8 mouse cellular contexts compared by ENCODE assay signal in the genomic region with DNA sequence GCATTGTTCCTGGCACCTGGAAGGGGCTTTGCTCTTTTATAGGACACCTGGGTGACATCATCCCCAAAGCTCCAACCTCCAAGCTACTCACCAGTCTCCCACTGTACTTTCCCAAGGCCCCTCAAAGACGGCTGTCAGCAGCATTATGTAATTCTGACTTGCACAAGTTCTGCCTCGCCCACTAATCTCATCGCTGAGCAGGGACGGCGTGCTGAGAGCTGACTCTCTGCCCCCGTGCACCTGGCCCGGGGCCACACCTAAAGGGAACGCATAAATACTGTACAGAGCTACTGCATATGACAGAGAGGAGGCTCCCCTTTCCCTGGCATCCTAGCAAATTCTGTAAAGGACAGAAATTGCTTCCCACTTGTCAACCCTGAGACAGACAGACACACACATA. TPM values are rescaled to one million over a fixed set of nuclear protein-coding genes. Genes with fewer than 3 reads are reported as not detected.
DNase-seq lines count a peak whose midpoint lies in the region; ATAC-seq lines count a peak whose summit lies in the region.

No protein-coding gene starts in this region.

- no peaks in the 10 kb centered on the region for H3K27me3 ChIP-seq in kidney, embryonic 16.5 days (ENCODE audit: insufficient read depth, low read length)
- no peaks in the 10 kb centered on the region for H3K27me3 ChIP-seq in embryonic facial prominence, embryonic 14.5 days (replicated peaks; ENCODE audit: control insufficient read depth, insufficient read depth, low read length)
- peaks cover 5% of the 10 kb centered on the region; the same call in 1 of the 2 replicates for H3K27me3 ChIP-seq in heart, embryonic 11.5 days (ENCODE audit: control insufficient read depth, insufficient read depth, low read length)
- peaks cover 19% of the 10 kb centered on the region for H3K27me3 ChIP-seq in limb, embryonic 10.5 days (ENCODE audit: low read depth, poor library complexity, severe bottlenecking)
- H3K27me3 ChIP-seq in midbrain, embryonic 15.5 days (replicated peaks) = no peaks in the 10 kb centered on the region

- H3K4me3 ChIP-seq in kidney, embryonic 16.5 days (ENCODE audit: low read length) = no peak overlapping the region
- no peak overlapping the region for H3K4me3 ChIP-seq in embryonic facial prominence, embryonic 14.5 days (ENCODE audit: low read depth, low read length)
- no peak overlapping the region for H3K4me3 ChIP-seq in heart, embryonic 11.5 days (ENCODE audit: low read depth, low read length)
- H3K4me3 ChIP-seq in limb, embryonic 10.5 days = no peak overlapping the region
- H3K4me3 ChIP-seq in midbrain, embryonic 15.5 days = no peak overlapping the region

- no peak overlapping the region for H3K27ac ChIP-seq in kidney, embryonic 16.5 days (ENCODE audit: low read length)
- H3K27ac ChIP-seq in embryonic facial prominence, embryonic 14.5 days (replicated peaks; ENCODE audit: low read depth, low read length) = no peak overlapping the region
- no peak overlapping the region for H3K27ac ChIP-seq in heart, embryonic 11.5 days (ENCODE audit: low read depth, low read length)
- no peak overlapping the region for H3K27ac ChIP-seq in limb, embryonic 10.5 days
- H3K27ac ChIP-seq in midbrain, embryonic 15.5 days = no peak overlapping the region

- peak; percentile 30 for DNase-seq in kidney, postnatal 10 days
- DNase-seq in adrenal gland, postnatal 14 days = peak; percentile 42
- DNase-seq in embryonic facial prominence, embryonic 14.5 days (ENCODE audit: low spot score) = peak; percentile 75
- peak; percentile 64 for DNase-seq in lung, postnatal 36 days
- no peak for DNase-seq in limb, embryonic 10.5 days (ENCODE audit: low spot score)

- ATAC-seq in kidney, embryonic 16.5 days (ENCODE audit: low FRiP score, low TSS enrichment) = no peak
- ATAC-seq in embryonic facial prominence, embryonic 14.5 days (ENCODE audit: low read depth) = no peak
- no peak for ATAC-seq in heart, embryonic 11.5 days (replicated peaks; ENCODE audit: insufficient number of reproducible peaks, low FRiP score, low TSS enrichment)
- ATAC-seq in midbrain, embryonic 15.5 days (replicated peaks) = no peak

- 73% methylated on average over 8 of the region's 8 CpGs for WGBS in kidney, embryonic 16.5 days
- 59% methylated on average over 8 of the region's 8 CpGs for WGBS in embryonic facial prominence, embryonic 14.5 days
- 80% methylated on average over 8 of the region's 8 CpGs for WGBS in heart, embryonic 11.5 days (ENCODE audit: insufficient replicate concordance)
- WGBS in limb, embryonic 10.5 days = 86% methylated on average over 8 of the region's 8 CpGs
- WGBS in midbrain, embryonic 15.5 days = 62% methylated on average over 8 of the region's 8 CpGs

- no peak overlapping the region for H3K4me2 ChIP-seq in kidney, embryonic 16.5 days (replicated peaks; ENCODE audit: low read depth, low read length)
- no peak overlapping the region for H3K4me2 ChIP-seq in embryonic facial prominence, embryonic 14.5 days (ENCODE audit: low read depth, low read length)
- H3K4me2 ChIP-seq in heart, embryonic 11.5 days = no peak overlapping the region
- H3K4me2 ChIP-seq in midbrain, embryonic 15.5 days = no peak overlapping the region

- no peaks in the 10 kb centered on the region for H3K36me3 ChIP-seq in kidney, embryonic 16.5 days (ENCODE audit: insufficient read depth, low read length)
- no peaks in the 10 kb centered on the region for H3K36me3 ChIP-seq in embryonic facial prominence, embryonic 14.5 days (ENCODE audit: control insufficient read depth, insufficient read depth, low read length)
- H3K36me3 ChIP-seq in heart, embryonic 11.5 days (ENCODE audit: control insufficient read depth, insufficient read depth, low read length) = no peaks in the 10 kb centered on the region
- no peaks in the 10 kb centered on the region for H3K36me3 ChIP-seq in limb, embryonic 10.5 days
- no peaks in the 10 kb centered on the region for H3K36me3 ChIP-seq in midbrain, embryonic 15.5 days (replicated peaks)

- H3K4me1 ChIP-seq in kidney, embryonic 16.5 days (ENCODE audit: insufficient read depth, low read length) = peaks cover 31% of the 10 kb centered on the region
- H3K4me1 ChIP-seq in embryonic facial prominence, embryonic 14.5 days (ENCODE audit: control insufficient read depth, insufficient read depth, low read length) = peaks cover 45% of the 10 kb centered on the region
- H3K4me1 ChIP-seq in heart, embryonic 11.5 days (ENCODE audit: control insufficient read depth, insufficient read depth, low read length) = peaks cover 10% of the 10 kb centered on the region
- peaks cover 53% of the 10 kb centered on the region for H3K4me1 ChIP-seq in limb, embryonic 10.5 days
- peaks cover 23% of the 10 kb centered on the region for H3K4me1 ChIP-seq in midbrain, embryonic 15.5 days

- H3K9me3 ChIP-seq in kidney, embryonic 16.5 days (ENCODE audit: low read length) = no peaks in the 10 kb centered on the region
- H3K9me3 ChIP-seq in embryonic facial prominence, embryonic 14.5 days (ENCODE audit: control insufficient read depth, low read length) = no peaks in the 10 kb centered on the region
- H3K9me3 ChIP-seq in heart, embryonic 11.5 days (replicated peaks; ENCODE audit: control insufficient read depth, low read length) = no peaks in the 10 kb centered on the region
- no peaks in the 10 kb centered on the region for H3K9me3 ChIP-seq in limb, embryonic 10.5 days (replicated peaks)
- no peaks in the 10 kb centered on the region for H3K9me3 ChIP-seq in midbrain, embryonic 15.5 days

- no peak overlapping the region for H3K9ac ChIP-seq in kidney, embryonic 16.5 days (replicated peaks; ENCODE audit: low read length)
- H3K9ac ChIP-seq in embryonic facial prominence, embryonic 14.5 days (ENCODE audit: low read depth, low read length) = no peak overlapping the region
- no peak overlapping the region for H3K9ac ChIP-seq in heart, embryonic 11.5 days (ENCODE audit: low read depth, low read length)
- H3K9ac ChIP-seq in midbrain, embryonic 15.5 days = no peak overlapping the region

RNA-seq across cellular contexts. Expression of gene Chst15, which starts 4.6 kb away (rescaled TPM):
- polyA plus RNA-seq in kidney, embryonic 16.5 days (2015; fragmentation: Nextera tagmentation; extraction: Ambion mirVana) = 19.7 and 21.0 TPM in 2 replicates
- 34.3 and 55.1 TPM in 2 replicates for total RNA-seq in adrenal gland, postnatal 14 days (2021)
- polyA plus RNA-seq in embryonic facial prominence, embryonic 14.5 days (2014; fragmentation: Nextera tagmentation; extraction: Ambion mirVana) = 14.2 and 16.2 TPM in 2 replicates
- polyA plus RNA-seq in heart, embryonic 11.5 days (2014; fragmentation: Nextera tagmentation; extraction: Ambion mirVana) = 2.4 and 3.3 TPM in 2 replicates
- polyA plus RNA-seq in limb, embryonic 10.5 days (2016; fragmentation: Nextera tagmentation; extraction: Ambion mirVana) = 9.2 and 9.6 TPM in 2 replicates
- 13.5 and 14.4 TPM in 2 replicates for polyA plus RNA-seq in midbrain, embryonic 15.5 days (2015; fragmentation: Nextera tagmentation; extraction: Ambion mirVana)
